Mouse (Mus musculus) myocyte (in vitro differentiated cells): ENCODE results near the gene Flt3. TPM values are rescaled to one million over a fixed set of nuclear protein-coding genes. Genes with fewer than 3 reads are reported as not detected.

Source experiments
- H3K27me3 ChIP-seq: one replicate; pipeline ENCODE4 v1.6.1; 2011; ENCODE audit not compliant: control insufficient read depth, insufficient read depth, insufficient read length
- H3K36me3 ChIP-seq: one replicate; pipeline ENCODE4 v1.6.1; 2011; ENCODE audit not compliant: control insufficient read depth, insufficient read depth
- H3K4me2 ChIP-seq: one replicate; pipeline ENCODE4 v1.6.1; 2011; ENCODE audit warnings: low read depth, control low read depth
- H3K4me3 ChIP-seq: one replicate; pipeline ENCODE4 v1.5.1; 2011; ENCODE audit warnings: mild to moderate bottlenecking, control low read depth, moderate library complexity
- H3K79me2 ChIP-seq: one replicate; pipeline ENCODE4 v1.6.1; 2011; ENCODE audit not compliant: control insufficient read depth, insufficient read depth
- H3ac ChIP-seq: one replicate; pipeline ENCODE4 v1.6.1; 2011; ENCODE audit not compliant: control insufficient read depth, insufficient read length
- CEBPB ChIP-seq: IDR thresholded peaks from 2 replicates; pipeline ENCODE4 v1.6.1; 2011; ENCODE audit warnings: mild to moderate bottlenecking, moderate library complexity; ENCODE audit not compliant: poor library complexity, insufficient read depth, severe bottlenecking
- E2F4 ChIP-seq: IDR thresholded peaks from one replicate; pipeline ENCODE4 v1.6.1; 2011; ENCODE audit warnings: mild to moderate bottlenecking, control low read depth, moderate library complexity; ENCODE audit not compliant: insufficient read depth
- MAX ChIP-seq: IDR thresholded peaks from one replicate; pipeline ENCODE4 v1.6.1; 2011; ENCODE audit warnings: low read depth, mild to moderate bottlenecking, control low read depth
- MYOD1 ChIP-seq, 3 experiments: IDR thresholded peaks; one replicate each; pipeline ENCODE4 v1.6.1; 2011; ENCODE audit warnings: control low read depth in 2 of 3, low read depth in 2 of 3, mild to moderate bottlenecking in 2 of 3, moderate library complexity in 1 of 3; ENCODE audit not compliant: insufficient read length in 2 of 3, control insufficient read depth in 1 of 3
- MYOG ChIP-seq, 3 experiments: IDR thresholded peaks; one replicate each; pipeline ENCODE4 v1.6.1; 2011; ENCODE audit warnings: control low read depth in 2 of 3, low read depth in 2 of 3, mild to moderate bottlenecking in 2 of 3; ENCODE audit not compliant: insufficient read length in 2 of 3, control insufficient read depth in 1 of 3, insufficient read depth in 1 of 3
- POLR2A ChIP-seq: IDR thresholded peaks from one replicate; pipeline ENCODE4 v1.6.1; 2011; ENCODE audit warnings: low read depth, mild to moderate bottlenecking, control low read depth, moderate library complexity; ENCODE audit not compliant: insufficient read length
- POLR2AphosphoS2 ChIP-seq: IDR thresholded peaks from one replicate; pipeline ENCODE4 v1.6.1; 2011; ENCODE audit warnings: low read depth, control low read depth; ENCODE audit not compliant: insufficient read length
- REST ChIP-seq: IDR thresholded peaks from one replicate; pipeline ENCODE4 v1.6.1; 2011; ENCODE audit warnings: mild to moderate bottlenecking, control low read depth, moderate library complexity; ENCODE audit not compliant: insufficient read depth, insufficient read length
- SRF ChIP-seq: IDR thresholded peaks from one replicate; pipeline ENCODE4 v1.6.1; 2011; ENCODE audit warnings: low read depth; ENCODE audit not compliant: control insufficient read depth, insufficient read length
- TCF12 ChIP-seq: IDR thresholded peaks from one replicate; pipeline ENCODE4 v1.6.1; 2011; ENCODE audit warnings: mild to moderate bottlenecking, control low read depth; ENCODE audit not compliant: poor library complexity, insufficient read depth, severe bottlenecking
- TCF3 ChIP-seq: IDR thresholded peaks from one replicate; pipeline ENCODE4 v1.6.1; 2011; ENCODE audit warnings: low read depth, control low read depth; ENCODE audit not compliant: insufficient read length
- USF1 ChIP-seq: IDR thresholded peaks from one replicate; pipeline ENCODE4 v1.6.1; 2011; ENCODE audit warnings: low read depth, mild to moderate bottlenecking, control low read depth, moderate library complexity
- polyA plus RNA-seq: library from polyadenylated mRNA; unstranded; fragments of >200 nt; fragmentation: generic; extraction: Trizol; gene quantifications from one replicate; pipeline ENCODE4 v1.2.1, GENCODE M21; 2012; ENCODE audit warnings: missing spikeins

Flt3 gene
- polyA plus RNA-seq, 1 experiment: 0.01 TPM

- no peak overlapping the region for H3K4me2 ChIP-seq
- H3K36me3 ChIP-seq: no peaks in the 10 kb centered on the region
- no peak for TF ChIP-seq SRF
- TF ChIP-seq POLR2A: no peak
- no peak for TF ChIP-seq REST
- TF ChIP-seq POLR2AphosphoS2: no peak
- no peak for TF ChIP-seq E2F4
- TF ChIP-seq TCF3: no peak
- TF ChIP-seq MAX: no peak
- no peak for TF ChIP-seq MYOD1 (IDR thresholded peaks at IDR 0.05; ENCODE audit: control insufficient read depth in 1 of 3, insufficient read length in 2 of 3, low read depth in 2 of 3)
- TF ChIP-seq USF1: no peak
- TF ChIP-seq CEBPB: no peak
- no peak overlapping the region for H3K4me3 ChIP-seq
- H3ac ChIP-seq: no peak overlapping the region
- peaks cover 16% of the 10 kb centered on the region for H3K27me3 ChIP-seq
- H3K79me2 ChIP-seq: no peaks in the 10 kb centered on the region
Observed at GRCm38 (mm10) chr5:147368221-147368620, 32.1 kb downstream of the Flt3 start.

- Histone ChIP-seq H3K36me3 (no peaks in the 10 kb centered on the region), H3K4me3 (no peak overlapping the region), H3ac (no peak overlapping the region), H3K27me3 (peaks cover 10% of the 10 kb centered on the region), H3K4me2 (no peak overlapping the region), H3K79me2 (no peaks in the 10 kb centered on the region)
- TF ChIP-seq USF1: no peak
- TF ChIP-seq E2F4: no peak
- no peak for TF ChIP-seq TCF3
- no peak for TF ChIP-seq TCF12
- TF ChIP-seq MYOD1 (IDR thresholded peaks at IDR 0.05; ENCODE audit: control insufficient read depth in 1 of 3, insufficient read length in 2 of 3, low read depth in 2 of 3): no peak
- no peak for TF ChIP-seq REST
- no peak for TF ChIP-seq CEBPB
- TF ChIP-seq MYOG (IDR thresholded peaks at IDR 0.05; ENCODE audit: control insufficient read depth in 1 of 3, insufficient read depth in 1 of 3, insufficient read length in 2 of 3, low read depth in 2 of 3): no peak
- TF ChIP-seq MAX: no peak
- no peak for TF ChIP-seq POLR2A
- TF ChIP-seq POLR2AphosphoS2: no peak
- no peak for TF ChIP-seq SRF
Observed at GRCm38 (mm10) chr5:147365995-147366765, 34.1 kb downstream of the Flt3 start.

- Histone ChIP-seq H3K4me2 (no peak overlapping the region), H3K4me3 (no peak overlapping the region), H3K27me3 (no peaks in the 10 kb centered on the region), H3ac (no peak overlapping the region), H3K36me3 (no peaks in the 10 kb centered on the region), H3K79me2 (no peaks in the 10 kb centered on the region)
- TF ChIP-seq SRF (no peak), USF1 (no peak), TCF3 (no peak), POLR2AphosphoS2 (no peak), POLR2A (no peak), REST (no peak), CEBPB (no peak), MYOD1 (IDR thresholded peaks at IDR 0.05; ENCODE audit: control insufficient read depth in 1 of 3, insufficient read length in 2 of 3, low read depth in 2 of 3) (no peak), E2F4 (no peak)
Observed at GRCm38 (mm10) chr5:147363054-147363453, 37.2 kb downstream of the Flt3 start.

GRCm38 (mm10) chr5:147358481-147358880 is 41.8 kb downstream of the Flt3 start:
- H3ac ChIP-seq: no peak overlapping the region

GRCm38 (mm10) chr5:147357536-147357935 is 42.8 kb downstream of the Flt3 start:
- TF ChIP-seq MYOD1 (IDR thresholded peaks at IDR 0.05; ENCODE audit: control insufficient read depth in 1 of 3, insufficient read length in 2 of 3, low read depth in 2 of 3): no peak
- no peak for TF ChIP-seq MAX
- no peak for TF ChIP-seq SRF
- TF ChIP-seq TCF12: no peak
- TF ChIP-seq TCF3: no peak
- TF ChIP-seq MYOG (IDR thresholded peaks at IDR 0.05; ENCODE audit: control insufficient read depth in 1 of 3, insufficient read depth in 1 of 3, insufficient read length in 2 of 3, low read depth in 2 of 3): no peak
- no peak for TF ChIP-seq E2F4
- TF ChIP-seq POLR2AphosphoS2: no peak
- TF ChIP-seq POLR2A: no peak
- no peaks in the 10 kb centered on the region for H3K79me2 ChIP-seq
- H3ac ChIP-seq: no peak overlapping the region
- no peak overlapping the region for H3K4me2 ChIP-seq
- no peaks in the 10 kb centered on the region for H3K36me3 ChIP-seq
- no peak overlapping the region for H3K4me3 ChIP-seq
- no peaks in the 10 kb centered on the region for H3K27me3 ChIP-seq

More at GRCm38 (mm10) chr5:147358481-147358880, 41.8 kb downstream of the Flt3 start:
- no peaks in the 10 kb centered on the region for H3K79me2 ChIP-seq
- H3K4me3 ChIP-seq: no peak overlapping the region
- no peak for TF ChIP-seq REST
- TF ChIP-seq POLR2AphosphoS2: no peak
- TF ChIP-seq SRF: no peak
- no peak for TF ChIP-seq MYOD1 (IDR thresholded peaks at IDR 0.05; ENCODE audit: control insufficient read depth in 1 of 3, insufficient read length in 2 of 3, low read depth in 2 of 3)
- no peak for TF ChIP-seq TCF12
- TF ChIP-seq E2F4: no peak
- no peak for TF ChIP-seq MAX
- TF ChIP-seq POLR2A: no peak
- no peak for TF ChIP-seq CEBPB
- TF ChIP-seq MYOG (IDR thresholded peaks at IDR 0.05; ENCODE audit: control insufficient read depth in 1 of 3, insufficient read depth in 1 of 3, insufficient read length in 2 of 3, low read depth in 2 of 3): no peak
- no peak for TF ChIP-seq TCF3
- no peak for TF ChIP-seq USF1
- H3K4me2 ChIP-seq: no peak overlapping the region
- no peaks in the 10 kb centered on the region for H3K27me3 ChIP-seq
- no peaks in the 10 kb centered on the region for H3K36me3 ChIP-seq
